Mouse (Mus musculus) lung, adult 2 months (tissue): ENCODE data around the gene Bsph1. TPM values are rescaled to one million over a fixed set of nuclear protein-coding genes. Genes with fewer than 3 reads are reported as not detected.
"Not testable (repeated sequence)": the region's sequence is repeated elsewhere in the genome, so short reads cannot be mapped to it uniquely, and the experiment has no call there.

Experiments used
- DNase-seq: peaks from one replicate; pipeline ENCODE4 v3.0.0; 2022
- H3K4me1 ChIP-seq: fragments of 200-500 bp; 2 replicates; pipeline ENCODE4 v1.6.1; 2011; ENCODE audit warnings: low read length; ENCODE audit not compliant: control insufficient read depth, insufficient read depth
- H3K4me3 ChIP-seq: fragments of 200-500 bp; replicated peaks from 2 replicates; pipeline ENCODE3; 2011; ENCODE audit warnings: low read depth, mild to moderate bottlenecking, control low read depth, low read length; ENCODE audit errors: extremely low read depth
- CTCF ChIP-seq: fragments of 200-500 bp; IDR thresholded peaks from 2 replicates; pipeline ENCODE4 v1.5.1; 2011; ENCODE audit warnings: mild to moderate bottlenecking, low read length, control low read depth; ENCODE audit not compliant: insufficient read depth
- POLR2A ChIP-seq: fragments of 200-500 bp; IDR thresholded peaks from 2 replicates; pipeline ENCODE4 v1.6.1; 2011; ENCODE audit warnings: low read depth, mild to moderate bottlenecking, control low read depth, low read length, borderline replicate concordance; ENCODE audit errors: extremely low read depth
- WGBS: fragments of 180-500 bp; shearing (Covaris S2); methylation state at CpG from one replicate; pipeline ENCODE4 v1.1.7; 2018; 5-methylcytosine and 5-hydroxymethylcytosine counted together
- polyA plus RNA-seq: library from polyadenylated mRNA; depleted of rRNA; stranded (reverse); fragments of >200 nt; gene quantifications from 2 replicates; pipeline ENCODE4 v1.2.3, GENCODE M21; 2012; rRNA removed

The Bsph1 gene
- polyA plus RNA-seq, result not detected in 2 replicates

- H3K4me1 ChIP-seq, H3K4me3 ChIP-seq, DNase-seq: not testable (repeated sequence)
- 50% methylated on average over 1 of the region's 1 CpGs for WGBS
Observed at GRCm38 (mm10) chr7:13450541-13450940, at the start of gene Bsph1. Gene Bsph1, plus strand, starts transcription at chr7:13450841.

GRCm38 (mm10) chr7:13511539-13511938 is 60.9 kb downstream of the Bsph1 start:
- WGBS, result 48% methylated on average over 1 of the region's 1 CpGs
- TF ChIP-seq POLR2A (no peak), CTCF (no peak)
- no peak for DNase-seq
- H3K4me1 ChIP-seq, result no peaks in the 10 kb centered on the region
- H3K4me3 ChIP-seq, result no peak overlapping the region

Other genes with a start within 250 kb of the Bsph1 start
- not detected in 2 replicates for gene Vmn1r89, start 237.8 kb upstream of the Bsph1 start, polyA plus RNA-seq
- gene Lig1, start 173.6 kb upstream of the Bsph1 start, polyA plus RNA-seq, result 4.4 and 4.7 TPM in 2 replicates
- 5.3 and 6.0 TPM in 2 replicates for gene Zswim9, start 172.1 kb upstream of the Bsph1 start, polyA plus RNA-seq
- gene Pla2g4c, start 126.2 kb upstream of the Bsph1 start, polyA plus RNA-seq, result 0.05 and 0.12 TPM in 2 replicates
- not detected in 2 replicates for gene Cabp5, start 52.7 kb upstream of the Bsph1 start, polyA plus RNA-seq
- gene Bsph2, start 120.2 kb downstream of the Bsph1 start, polyA plus RNA-seq, result not detected in 2 replicates
- gene Sult2a5, start 173.1 kb downstream of the Bsph1 start, polyA plus RNA-seq, result not detected in 2 replicates